Mouse (Mus musculus): ENCODE measurements around the gene Dnajc16.

The Dnajc16 gene

GRCm38 (mm10) chr4:141723673-141724068 lies 67.1 kb downstream of the Dnajc16 start:
- no peak for DNase-seq (ENCODE audit: low spot score)

- peak; percentile 89 for DNase-seq (ENCODE audit: low spot score)
Observed at GRCm38 (mm10) chr4:141722731-141723672, 67.7 kb downstream of the Dnajc16 start, which contains the start of gene Ddi2. Ddi2 (minus strand) TSS chr4:141723419.

GRCm38 (mm10) chr4:141721961-141722360 lies 68.8 kb downstream of the Dnajc16 start:
- no peak for DNase-seq (ENCODE audit: low spot score)

- DNase-seq (ENCODE audit: low spot score): no peak
Observed at GRCm38 (mm10) chr4:141720761-141721523, 69.8 kb downstream of the Dnajc16 start.

- DNase-seq (ENCODE audit: low spot score): no peak
Observed at GRCm38 (mm10) chr4:141719304-141719703, 71.4 kb downstream of the Dnajc16 start.

- DNase-seq (ENCODE audit: low spot score): no peak
Observed at GRCm38 (mm10) chr4:141717633-141718032, 73.1 kb downstream of the Dnajc16 start.

GRCm38 (mm10) chr4:141715027-141715426 lies 75.7 kb downstream of the Dnajc16 start:
- no peak for DNase-seq (ENCODE audit: low spot score)

GRCm38 (mm10) chr4:141713598-141714142 lies 77.1 kb downstream of the Dnajc16 start:
- no peak for DNase-seq (ENCODE audit: low spot score)

GRCm38 (mm10) chr4:141711250-141711649 lies 79.5 kb downstream of the Dnajc16 start:
- DNase-seq (ENCODE audit: low spot score): no peak
